Mouse (Mus musculus): ENCODE measurements around the gene Gm28635.

DNA sequence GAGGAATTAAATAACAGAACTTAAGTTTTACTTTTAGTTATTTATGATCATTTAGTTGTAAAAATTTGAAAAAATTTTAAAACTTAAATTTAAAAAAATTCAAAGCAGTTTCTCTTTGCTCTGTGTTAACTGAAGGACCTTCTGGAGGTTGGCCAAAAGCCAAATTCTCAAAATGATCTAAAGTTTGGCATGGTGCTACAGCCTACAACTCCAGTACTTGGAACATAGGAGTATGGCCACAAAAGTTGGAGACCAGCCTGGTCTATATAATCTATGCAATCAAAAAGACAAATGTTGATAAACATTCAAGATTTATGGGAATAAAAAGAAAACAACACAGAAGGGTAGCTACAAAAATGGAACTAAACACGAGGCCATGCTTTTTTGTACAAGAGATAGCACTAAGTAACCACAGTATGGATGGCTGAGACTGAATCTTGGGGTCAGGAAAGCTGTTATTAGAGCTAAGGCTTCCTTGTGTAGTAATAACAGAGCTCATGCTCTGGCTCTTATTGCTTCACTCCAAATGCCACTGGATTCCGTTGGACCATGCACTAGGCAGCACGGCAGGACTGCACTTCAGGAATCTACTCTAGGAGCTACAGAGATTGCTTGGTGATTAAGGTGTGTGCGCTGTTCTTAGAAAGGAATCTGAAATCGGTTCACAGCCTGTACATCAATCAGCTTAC lies 17.3 kb upstream of the Gm28635 start:
- TF ChIP-seq CTCF (IDR thresholded peaks at IDR 0.05; ENCODE audit: low read depth): no peak
- TF ChIP-seq EP300 (IDR thresholded peaks at IDR 0.05; ENCODE audit: low read depth): no peak

Measured in liver, embryonic 14.5 days (tissue).